Mouse (Mus musculus): ENCODE measurements around the gene Agpat4. TPM values are rescaled to one million over a fixed set of nuclear protein-coding genes. Genes with fewer than 3 reads are reported as not detected.

Agpat4 gene
- polyA plus RNA-seq, 2 experiments from 2014 or later, result 15.8 to 18.2 TPM

DNA sequence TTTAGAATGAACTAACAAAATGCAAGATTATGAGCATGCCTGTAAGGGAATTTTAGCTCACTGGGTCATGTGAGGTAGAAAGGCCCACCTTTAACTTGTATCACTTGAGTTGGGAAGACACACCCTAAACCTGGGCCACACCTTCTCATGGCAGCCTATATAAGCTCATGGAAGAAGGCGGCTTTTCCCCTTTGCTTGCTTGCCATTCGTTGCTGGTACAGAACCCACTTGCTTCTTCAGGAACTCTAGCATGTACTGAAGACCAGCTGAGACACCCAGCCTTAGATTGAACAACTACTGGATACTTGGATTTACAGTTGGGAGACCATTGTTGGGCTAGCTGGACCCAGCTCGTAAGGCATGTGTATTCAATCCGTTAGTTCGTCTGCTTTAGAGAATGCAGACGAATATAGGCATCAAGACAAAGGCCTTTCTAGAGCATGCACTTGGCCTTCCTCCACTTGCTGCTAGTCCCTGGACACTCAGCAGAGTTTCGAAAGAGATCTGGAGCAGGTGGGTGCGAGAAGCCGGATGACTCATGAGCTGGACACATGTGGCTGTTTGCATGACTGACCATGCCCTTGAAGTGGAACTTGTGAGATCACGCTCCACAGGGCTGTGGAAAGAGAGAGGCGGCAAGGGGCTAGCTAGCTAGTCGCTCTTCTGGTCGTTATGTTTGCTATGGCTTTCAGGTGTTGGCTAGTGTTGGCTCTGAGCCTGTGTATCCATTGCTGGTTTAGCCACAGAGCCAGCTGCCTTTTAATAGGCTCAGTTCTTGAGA is 42.7 kb downstream of the Agpat4 start:
- no peak for ATAC-seq

DNA sequence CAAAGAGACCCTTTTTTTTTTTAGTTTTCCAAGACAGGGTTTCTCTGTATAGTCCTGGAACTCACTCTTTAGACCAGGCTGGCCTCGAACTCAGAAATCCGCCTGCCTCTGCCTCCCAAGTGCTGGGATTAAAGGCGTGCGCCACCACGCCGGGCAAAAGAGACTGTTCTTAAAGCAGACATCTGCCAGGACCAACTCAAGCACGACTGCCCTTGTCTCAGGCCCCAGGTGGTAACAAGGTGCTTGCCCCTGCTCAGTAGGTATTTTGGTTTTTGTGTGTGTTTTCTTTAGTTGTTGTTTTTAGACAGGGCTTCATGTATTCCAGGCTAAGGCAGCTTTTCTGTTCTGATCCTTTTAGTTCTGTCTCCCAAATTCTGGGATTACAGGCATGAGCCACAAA is 43.4 kb downstream of the Agpat4 start:
- no peak for ATAC-seq

GRCm38 (mm10) chr17:12162824-12163223 is 44.3 kb downstream of the Agpat4 start:
- ATAC-seq, result no peak

- ATAC-seq, result no peak
These were observed 44.9 kb downstream of the Agpat4 start for GRCm38 (mm10) chr17:12163403-12163802.

GRCm38 (mm10) chr17:12163903-12164302 is 45.4 kb downstream of the Agpat4 start:
- no peak for ATAC-seq

DNA sequence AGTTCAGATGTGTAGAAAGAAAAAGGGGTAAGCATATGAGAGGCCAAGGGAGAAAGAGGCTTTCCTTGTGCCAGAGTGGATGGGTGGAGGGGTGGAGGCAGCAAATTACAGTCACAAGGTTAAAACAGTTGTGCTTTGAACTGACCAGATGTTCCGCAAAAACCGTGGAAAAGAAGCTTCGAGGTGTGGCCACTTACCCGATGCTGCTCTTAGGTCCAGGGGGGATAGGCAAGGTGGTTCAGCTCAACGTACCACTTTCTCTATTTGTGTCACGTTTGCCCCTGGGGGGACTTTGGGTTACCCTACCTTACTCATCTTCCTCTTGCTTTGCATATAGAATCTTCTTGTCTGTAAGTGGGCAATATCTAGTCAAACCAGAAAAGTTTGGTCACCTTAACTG is 46.0 kb downstream of the Agpat4 start:
- no peak for ATAC-seq

- ATAC-seq, result peak; percentile 80
These were observed 46.6 kb downstream of the Agpat4 start for GRCm38 (mm10) chr17:12165009-12165695.

DNA sequence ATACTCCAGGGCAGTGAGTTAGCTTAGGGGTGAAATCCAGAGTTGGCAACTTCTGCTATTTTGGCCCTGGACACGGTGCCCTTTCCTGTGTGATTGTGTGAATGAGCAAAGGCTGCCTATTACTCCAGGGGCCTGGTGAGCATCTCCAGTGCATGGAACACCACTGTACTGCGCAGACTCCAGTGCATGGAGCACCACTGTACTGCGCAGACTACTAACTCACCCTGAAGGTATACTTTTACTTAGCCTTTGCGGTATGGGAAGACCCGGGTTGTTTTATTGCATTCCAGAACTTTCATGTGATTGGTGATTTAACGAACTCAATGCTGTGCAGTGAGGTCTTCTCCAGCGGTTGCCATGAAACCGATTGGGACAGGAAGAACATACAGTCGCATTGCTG is 47.2 kb downstream of the Agpat4 start:
- no peak for ATAC-seq

DNA sequence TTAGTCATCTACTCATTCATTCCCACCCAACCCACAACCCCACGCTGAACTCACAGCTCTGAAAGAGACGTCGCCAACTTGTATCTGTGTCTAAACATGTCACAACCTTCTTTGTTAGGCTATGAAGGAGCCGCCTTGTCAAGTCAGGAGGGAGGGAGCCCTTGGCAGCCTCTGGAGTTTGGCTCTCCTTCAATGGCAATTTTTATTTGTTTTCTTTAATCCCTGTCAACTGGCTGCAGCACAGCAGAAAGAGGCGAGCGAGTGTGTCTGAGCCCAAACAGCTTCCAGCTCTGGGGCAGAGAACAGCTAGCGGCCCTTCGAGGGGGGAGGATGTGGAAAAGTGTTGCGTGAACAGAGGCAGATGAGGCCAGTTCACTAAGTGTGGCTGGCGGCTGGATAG is 50.0 kb downstream of the Agpat4 start:
- ATAC-seq, result no peak

DNA sequence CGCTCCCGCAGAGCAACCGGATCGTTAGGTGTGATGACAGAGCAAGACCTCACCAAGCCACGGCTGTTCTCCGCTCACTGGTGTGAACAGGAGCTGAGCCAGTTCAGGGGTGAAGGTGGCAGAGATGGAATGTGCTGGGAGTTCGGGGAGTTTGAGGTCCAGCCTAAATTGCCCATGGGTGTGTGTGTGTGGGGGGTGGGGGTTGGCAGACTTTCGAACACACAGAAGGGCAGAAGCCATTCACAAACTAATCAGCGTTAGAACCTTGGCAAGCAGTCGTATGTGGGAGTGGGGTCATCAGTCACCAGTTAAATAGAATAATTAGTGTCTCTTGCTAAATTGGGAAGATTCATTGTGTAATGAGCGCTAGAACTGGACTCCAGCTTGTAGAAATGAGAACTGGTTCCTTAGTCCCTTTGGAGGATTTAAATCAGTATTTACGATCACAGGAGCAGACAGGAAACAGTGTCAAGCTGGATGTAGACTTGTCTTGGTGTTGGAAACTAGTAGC is 50.9 kb downstream of the Agpat4 start:
- ATAC-seq, result no peak

DNA sequence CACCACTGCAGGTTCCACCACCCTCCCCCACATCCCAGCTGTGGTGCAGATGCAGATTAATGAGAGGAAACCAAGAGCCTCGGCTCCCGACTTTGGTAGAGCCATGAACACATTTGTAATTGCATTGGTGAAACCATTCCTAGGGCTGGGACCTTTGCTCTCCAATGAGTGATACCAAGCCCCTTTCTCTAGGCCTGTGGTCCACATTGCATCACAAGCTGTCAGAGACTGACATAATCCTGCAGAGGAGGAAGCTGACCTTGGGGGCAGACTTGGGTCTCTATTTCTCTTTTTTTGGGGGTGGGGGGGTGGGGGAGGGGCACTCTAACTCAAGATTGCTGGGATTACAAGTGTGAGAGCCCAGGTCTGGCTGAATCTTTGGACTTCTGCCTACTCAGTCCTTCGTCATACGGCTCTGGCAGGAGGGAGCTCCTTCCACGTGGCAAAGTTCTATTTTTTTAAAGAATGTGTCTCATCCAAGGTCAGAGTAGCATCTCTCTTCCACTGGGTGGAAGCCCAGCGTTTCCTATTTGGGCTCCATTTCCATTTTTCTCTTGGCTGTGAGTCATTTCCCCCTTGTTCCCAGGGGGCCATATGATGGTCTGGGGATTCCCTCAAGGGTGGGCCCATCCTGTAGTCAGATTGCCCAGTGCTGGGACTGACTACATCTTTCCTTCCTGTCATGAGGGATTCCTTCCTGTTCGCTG is 52.4 kb downstream of the Agpat4 start:
- ATAC-seq, result no peak

DNA sequence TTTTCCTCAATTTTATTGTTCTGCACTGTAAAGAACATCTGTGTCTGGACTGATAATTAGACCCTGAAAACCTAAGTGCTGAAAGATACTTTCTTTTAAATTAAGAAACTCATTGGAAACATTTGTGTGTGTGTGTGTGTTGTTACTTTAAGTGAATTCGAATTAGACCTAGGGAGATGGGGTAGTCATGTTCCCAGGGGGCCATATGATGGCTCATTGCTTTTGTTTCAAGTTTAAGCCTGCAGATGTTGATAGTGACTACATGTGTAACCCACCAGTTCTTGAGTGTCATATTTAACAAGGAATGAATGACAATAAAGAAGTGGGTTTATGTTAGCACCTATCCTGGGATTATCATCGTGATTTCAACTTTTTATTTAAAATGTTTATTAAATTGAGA is 53.2 kb downstream of the Agpat4 start:
- ATAC-seq, result no peak

- no peak for ATAC-seq
These were observed 55.7 kb downstream of the Agpat4 start for GRCm38 (mm10) chr17:12174221-12174620.

GRCm38 (mm10) chr17:12174896-12175295 is 56.4 kb downstream of the Agpat4 start:
- ATAC-seq, result no peak

DNA sequence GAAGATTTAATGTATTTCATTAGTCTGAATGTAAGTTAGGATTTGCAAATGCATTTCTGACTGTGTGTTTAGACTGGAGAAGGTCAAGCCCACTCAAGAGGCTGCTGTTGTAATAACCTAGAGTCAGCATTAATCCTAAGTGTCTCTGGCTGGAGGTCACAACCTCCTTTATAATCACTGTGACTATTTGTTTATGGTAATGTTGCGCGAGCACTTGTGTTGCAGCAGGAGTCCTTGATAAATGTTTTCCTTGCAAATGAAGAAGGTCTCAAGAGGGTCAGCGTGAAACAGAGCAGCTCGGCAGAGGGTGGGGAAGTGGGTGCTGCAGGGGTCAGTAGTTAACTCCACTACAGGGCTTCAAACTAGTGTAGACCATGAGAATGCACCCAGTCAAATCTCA is 57.1 kb downstream of the Agpat4 start:
- ATAC-seq, result no peak

GRCm38 (mm10) chr17:12179339-12179738 is 60.8 kb downstream of the Agpat4 start:
- no peak for ATAC-seq

- ATAC-seq, result no peak
These were observed 61.3 kb downstream of the Agpat4 start for GRCm38 (mm10) chr17:12179766-12180165.

GRCm38 (mm10) chr17:12182702-12183485 is 64.4 kb downstream of the Agpat4 start:
- ATAC-seq, result no peak

GRCm38 (mm10) chr17:12184283-12184682 is 65.8 kb downstream of the Agpat4 start:
- ATAC-seq, result no peak

DNA sequence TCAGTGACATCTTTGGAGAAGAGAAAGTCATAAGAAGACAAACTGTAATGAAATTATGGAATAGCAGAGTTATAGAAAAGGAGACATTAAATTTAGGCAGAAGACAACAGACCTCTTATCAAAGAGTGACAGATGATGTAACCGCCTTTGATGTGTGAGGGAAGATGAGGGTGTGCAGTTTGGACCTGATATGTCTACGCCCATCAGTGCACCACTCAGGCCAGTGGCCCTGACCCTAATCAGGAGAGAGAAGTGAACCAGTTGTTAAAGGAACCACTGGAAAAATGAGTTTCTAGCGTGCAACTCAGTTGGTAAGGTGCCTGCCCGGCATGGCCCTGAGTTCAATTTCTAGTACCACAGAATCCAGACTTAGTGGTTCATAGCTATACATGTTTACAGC is 67.4 kb downstream of the Agpat4 start:
- ATAC-seq, result no peak

DNA sequence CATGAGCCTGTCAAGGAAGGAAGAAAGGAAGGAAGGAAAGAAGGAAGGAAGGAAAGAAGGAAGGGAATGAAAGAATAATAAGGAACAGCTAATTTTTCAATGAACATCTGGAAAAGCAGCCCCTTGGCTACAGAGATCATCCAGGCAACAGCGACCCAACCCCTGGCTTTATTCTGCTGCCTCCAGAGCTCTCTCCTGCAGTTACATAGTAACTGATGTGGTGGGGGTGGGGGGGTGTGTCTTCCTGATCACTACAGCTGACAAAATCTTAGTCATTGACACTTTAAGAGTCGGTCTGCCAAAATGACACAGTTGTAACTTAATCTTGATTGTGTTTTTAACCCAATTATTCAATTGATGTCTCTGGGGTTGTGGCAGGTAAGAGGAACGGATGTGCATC is 67.8 kb downstream of the Agpat4 start:
- no peak for ATAC-seq

GRCm38 (mm10) chr17:12187782-12188181 is 69.3 kb downstream of the Agpat4 start:
- ATAC-seq, result no peak

DNA sequence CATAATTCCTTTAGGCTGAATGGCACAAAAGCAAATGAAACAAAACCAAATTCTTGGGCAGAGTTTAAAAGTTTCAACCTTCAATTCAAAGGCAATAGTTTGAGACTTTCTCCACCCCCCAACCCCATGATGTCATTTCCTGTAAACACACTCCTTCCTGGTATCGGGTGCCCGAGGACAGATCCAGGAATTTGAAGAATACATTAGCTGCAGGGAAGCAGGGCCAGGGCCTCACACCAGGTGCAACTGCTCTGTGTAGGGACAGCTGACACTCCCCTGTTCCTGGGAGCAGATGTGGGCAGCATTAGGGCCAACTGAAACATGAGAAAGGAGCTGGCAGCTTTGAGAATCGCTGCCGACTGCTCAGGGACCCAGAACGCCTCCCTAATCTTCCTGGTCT is 76.6 kb downstream of the Agpat4 start:
- no peak for ATAC-seq

All from CD4-positive, CD25-positive, alpha-beta regulatory T cell, adult 4 months (primary cell).